In genomic region chr4:130102111-130102651, GRCm38 (mm10) we compare ENCODE assay signal across 8 mouse cellular contexts. TPM values are rescaled to one million over a fixed set of nuclear protein-coding genes. Genes with fewer than 3 reads are reported as not detected.
DNase-seq lines count a peak whose midpoint lies in the region; ATAC-seq and TF ChIP-seq lines count a peak whose summit lies in the region.

TSS of gene Pef1 (plus strand) at chr4:130102558.

- H3K4me2 ChIP-seq in forebrain, embryonic 16.5 days (ENCODE audit: low read length) = no peak within 1 kb of the TSS
- no peak within 1 kb of the TSS for H3K4me2 ChIP-seq in hindbrain, embryonic 14.5 days (replicated peaks)
- no peak within 1 kb of the TSS for H3K4me2 ChIP-seq in liver, embryonic 16.5 days (ENCODE audit: low read depth, low read length)
- H3K4me2 ChIP-seq in neural tube, embryonic 15.5 days = no peak within 1 kb of the TSS

- no peak for ATAC-seq in forebrain, embryonic 16.5 days
- ATAC-seq in hindbrain, embryonic 14.5 days (ENCODE audit: low FRiP score) = no peak
- no peak for ATAC-seq in liver, embryonic 16.5 days (ENCODE audit: low read depth)
- ATAC-seq in neural tube, embryonic 15.5 days (ENCODE audit: low FRiP score) = no peak

- peaks cover 6% of the 10 kb centered on the region; the same call in 1 of the 2 replicates for H3K4me1 ChIP-seq in cerebellum, adult 2 months (ENCODE audit: control insufficient read depth, insufficient read depth, low read length)
- H3K4me1 ChIP-seq in forebrain, embryonic 16.5 days (replicated peaks; ENCODE audit: control insufficient read depth, insufficient read depth, low read length) = peaks cover 9% of the 10 kb centered on the region
- 0 out of 2 replicates have a peak, but pooled peaks cover 5% of the 10 kb centered on the region for H3K4me1 ChIP-seq in hindbrain, embryonic 14.5 days (replicated peaks; ENCODE audit: control insufficient read depth, insufficient read depth, low read length)
- peaks cover 5% of the 10 kb centered on the region for H3K4me1 ChIP-seq in liver, embryonic 16.5 days (ENCODE audit: control insufficient read depth, low read depth, low read length)
- peaks cover 11% of the 10 kb centered on the region for H3K4me1 ChIP-seq in neural tube, embryonic 15.5 days

- no peak for TF ChIP-seq CTCF in cerebellum, adult 2 months (IDR thresholded peaks at IDR 0.05; ENCODE audit: borderline replicate concordance, insufficient read depth, low read depth, low read length)

- DNase-seq in cerebellum, adult 2 months = no peak
- DNase-seq in cerebellum, adult 8-10 months = no peak
- peak; percentile 71 for DNase-seq in WW6 (ENCODE audit: low read depth, low spot score)
- DNase-seq in hindbrain, embryonic 14.5 days (ENCODE audit: low spot score) = no peak
- no peak for DNase-seq in cerebellum, postnatal 4 days (ENCODE audit: low spot score in 2 of 2)

- no peak within 1 kb of the TSS for H3K9ac ChIP-seq in forebrain, embryonic 16.5 days (replicated peaks; ENCODE audit: low read depth, low read length)
- H3K9ac ChIP-seq in hindbrain, embryonic 14.5 days = no peak within 1 kb of the TSS
- no peak within 1 kb of the TSS for H3K9ac ChIP-seq in liver, embryonic 16.5 days (ENCODE audit: low read depth, low read length)
- H3K9ac ChIP-seq in neural tube, embryonic 15.5 days (replicated peaks) = no peak within 1 kb of the TSS

- H3K9me3 ChIP-seq in forebrain, embryonic 16.5 days (ENCODE audit: control insufficient read depth, low read length) = peaks cover 3% of the 10 kb centered on the region; the same call in 1 of the 2 replicates
- no peaks in the 10 kb centered on the region for H3K9me3 ChIP-seq in hindbrain, embryonic 14.5 days (ENCODE audit: control insufficient read depth, low read length)
- no peaks in the 10 kb centered on the region for H3K9me3 ChIP-seq in liver, embryonic 16.5 days (replicated peaks; ENCODE audit: control insufficient read depth, low read length)
- H3K9me3 ChIP-seq in neural tube, embryonic 15.5 days (replicated peaks) = no peaks in the 10 kb centered on the region

- no peak within 1 kb of the TSS for H3K4me3 ChIP-seq in cerebellum, adult 2 months (replicated peaks; ENCODE audit: insufficient read depth, low read depth, low read length)
- H3K4me3 ChIP-seq in forebrain, embryonic 16.5 days (replicated peaks; ENCODE audit: low read length) = no peak within 1 kb of the TSS
- H3K4me3 ChIP-seq in hindbrain, embryonic 14.5 days (replicated peaks; ENCODE audit: low read length) = no peak within 1 kb of the TSS
- H3K4me3 ChIP-seq in liver, embryonic 16.5 days (ENCODE audit: low read depth, low read length) = no peak within 1 kb of the TSS
- H3K4me3 ChIP-seq in neural tube, embryonic 15.5 days (replicated peaks) = no peak within 1 kb of the TSS

- WGBS in cerebellum, adult 2 months = 30% methylated on average over 6 of the region's 6 CpGs
- WGBS in forebrain, embryonic 16.5 days = 5% methylated on average over 6 of the region's 6 CpGs
- 3% methylated on average over 6 of the region's 6 CpGs for WGBS in hindbrain, embryonic 14.5 days
- 17% methylated on average over 6 of the region's 6 CpGs for WGBS in liver, embryonic 16.5 days (ENCODE audit: insufficient replicate concordance)
- WGBS in neural tube, embryonic 15.5 days = 7% methylated on average over 6 of the region's 6 CpGs

- no peaks in the 10 kb centered on the region for H3K36me3 ChIP-seq in forebrain, embryonic 16.5 days (ENCODE audit: control insufficient read depth, insufficient read depth)
- H3K36me3 ChIP-seq in hindbrain, embryonic 14.5 days (replicated peaks; ENCODE audit: control insufficient read depth, insufficient read depth) = no peaks in the 10 kb centered on the region
- no peaks in the 10 kb centered on the region for H3K36me3 ChIP-seq in liver, embryonic 16.5 days (ENCODE audit: control insufficient read depth, insufficient read depth)
- no peaks in the 10 kb centered on the region for H3K36me3 ChIP-seq in neural tube, embryonic 15.5 days

- no peak within 1 kb of the TSS for H3K27ac ChIP-seq in cerebellum, adult 2 months (ENCODE audit: insufficient read depth, low read length)
- H3K27ac ChIP-seq in forebrain, embryonic 16.5 days (ENCODE audit: low read length) = no peak within 1 kb of the TSS
- H3K27ac ChIP-seq in hindbrain, embryonic 14.5 days = no peak within 1 kb of the TSS
- no peak within 1 kb of the TSS for H3K27ac ChIP-seq in liver, embryonic 16.5 days (ENCODE audit: low read length)
- H3K27ac ChIP-seq in neural tube, embryonic 15.5 days (replicated peaks) = no peak within 1 kb of the TSS

- H3K27me3 ChIP-seq in cerebellum, adult 2 months (ENCODE audit: control insufficient read depth, insufficient read depth, low read length) = no peaks in the 10 kb centered on the region
- H3K27me3 ChIP-seq in forebrain, embryonic 16.5 days (replicated peaks; ENCODE audit: control insufficient read depth, insufficient read depth, low read length) = no peaks in the 10 kb centered on the region
- H3K27me3 ChIP-seq in hindbrain, embryonic 14.5 days (ENCODE audit: control insufficient read depth, insufficient read depth, low read length) = no peaks in the 10 kb centered on the region; the same call in 1 of the 2 replicates
- H3K27me3 ChIP-seq in liver, embryonic 16.5 days (ENCODE audit: control insufficient read depth, insufficient read depth, low read depth, low read length) = no peaks in the 10 kb centered on the region; the same call in 1 of the 2 replicates
- peaks cover 4% of the 10 kb centered on the region; the same call in 1 of the 2 replicates for H3K27me3 ChIP-seq in neural tube, embryonic 15.5 days (replicated peaks)

- TF ChIP-seq POLR2A in cerebellum, adult 2 months (IDR thresholded peaks at IDR 0.05; ENCODE audit: borderline replicate concordance, insufficient read depth, low read length) = no peak

RNA-seq across cellular contexts. Expression of gene Pef1, which starts in this region (rescaled TPM):
- 89.3 and 90.2 TPM in 2 replicates for polyA plus RNA-seq in cerebellum, adult 2 months (2012; rRNA removed)
- polyA plus RNA-seq in forebrain, embryonic 16.5 days (2015; fragmentation: Nextera tagmentation; extraction: Ambion mirVana) = 63.0 and 63.1 TPM in 2 replicates
- polyA plus RNA-seq in hindbrain, embryonic 14.5 days (2014; fragmentation: Nextera tagmentation; extraction: Ambion mirVana) = 66.0 and 77.7 TPM in 2 replicates
- polyA plus RNA-seq in liver, embryonic 16.5 days (2015; fragmentation: Nextera tagmentation; extraction: Ambion mirVana) = 40.6 and 43.6 TPM in 2 replicates
- 65.6 and 69.7 TPM in 2 replicates for polyA plus RNA-seq in neural tube, embryonic 15.5 days (2015; fragmentation: Nextera tagmentation; extraction: Ambion mirVana)
